Mouse (Mus musculus) cerebellum, adult 2 months (tissue): ENCODE results near the gene Cfi. TPM values are rescaled to one million over a fixed set of nuclear protein-coding genes. Genes with fewer than 3 reads are reported as not detected.

Experiments
- DNase-seq, 2 experiments: peaks; one replicate each; pipeline ENCODE4 v3.0.0; 2021
- H3K27ac ChIP-seq: fragments of 200-500 bp; 2 replicates; pipeline ENCODE4 v1.5.1; 2012; ENCODE audit warnings: low read length, control low read depth, inconsistent platforms; ENCODE audit not compliant: insufficient read depth
- H3K27me3 ChIP-seq: fragments of 200-500 bp; 2 replicates; pipeline ENCODE4 v1.6.1; 2012; ENCODE audit warnings: inconsistent platforms, mild to moderate bottlenecking, low read length, moderate library complexity; ENCODE audit not compliant: control insufficient read depth, insufficient read depth
- H3K4me1 ChIP-seq: fragments of 200-500 bp; 2 replicates; pipeline ENCODE4 v1.6.1; 2011; ENCODE audit warnings: low read length; ENCODE audit not compliant: control insufficient read depth, insufficient read depth
- H3K4me3 ChIP-seq: fragments of 200-500 bp; replicated peaks from 2 replicates; pipeline ENCODE3; 2011; ENCODE audit warnings: mild to moderate bottlenecking, low read depth, low read length, control low read depth; ENCODE audit not compliant: insufficient read depth
- CTCF ChIP-seq: fragments of 200-500 bp; IDR thresholded peaks from 2 replicates; pipeline ENCODE4 v1.5.1; 2011; ENCODE audit warnings: low read depth, mild to moderate bottlenecking, control low read depth, low read length, moderate library complexity, borderline replicate concordance; ENCODE audit not compliant: insufficient read depth
- POLR2A ChIP-seq: fragments of 200-500 bp; IDR thresholded peaks from 2 replicates; pipeline ENCODE4 v1.6.1; 2011; ENCODE audit warnings: low read length, control low read depth, borderline replicate concordance; ENCODE audit not compliant: insufficient read depth
- WGBS: fragments of 180-500 bp; shearing (Covaris S2); methylation state at CpG from one replicate; pipeline ENCODE4 v1.1.7; 2018; 5-methylcytosine and 5-hydroxymethylcytosine counted together
- polyA plus RNA-seq: library from polyadenylated mRNA; depleted of rRNA; stranded (reverse); fragments of >200 nt; gene quantifications from 2 replicates; pipeline ENCODE4 v1.2.3, GENCODE M21; 2012; rRNA removed

Cfi gene
- polyA plus RNA-seq: 0.06 and 0.15 TPM in 2 replicates

DNA sequence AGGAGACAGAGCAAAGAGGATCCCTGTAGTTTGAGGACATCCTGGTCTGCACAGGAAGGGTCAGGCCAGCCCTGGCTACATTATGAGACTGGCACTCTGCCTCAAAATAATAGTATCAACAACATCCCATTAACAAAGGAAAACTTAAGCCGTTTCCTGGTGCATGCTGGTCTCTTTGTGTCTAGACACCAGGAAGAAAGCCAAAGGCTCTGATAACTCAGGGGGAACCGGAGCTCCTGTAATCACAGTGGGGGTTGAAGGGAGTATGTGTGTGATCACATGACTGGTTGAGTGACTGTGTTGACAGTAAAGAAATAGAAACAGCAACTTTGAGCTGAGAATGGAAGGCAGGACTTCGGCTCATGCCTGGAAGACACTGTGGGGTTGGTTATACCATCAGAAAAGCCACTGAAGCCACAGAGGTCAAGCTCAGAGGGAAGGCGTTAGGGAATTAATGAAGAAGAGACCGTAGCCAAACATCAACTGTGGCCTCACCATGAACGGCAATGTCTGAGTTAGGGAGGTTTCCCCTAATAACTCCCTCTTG, at the start of gene Cfi:
Cfi (plus strand) TSS at position 497 of the 547 bp plus-strand sequence.
- no peak for DNase-seq
- Histone ChIP-seq H3K4me3 (no peak within 1 kb of the TSS), H3K27me3 (no peaks in the 10 kb centered on the region), H3K4me1 (no peaks in the 10 kb centered on the region), H3K27ac (no peak within 1 kb of the TSS)
- TF ChIP-seq POLR2A: no peak
- no peak for TF ChIP-seq CTCF
- 38% methylated on average over 6 of the region's 6 CpGs for WGBS

DNA sequence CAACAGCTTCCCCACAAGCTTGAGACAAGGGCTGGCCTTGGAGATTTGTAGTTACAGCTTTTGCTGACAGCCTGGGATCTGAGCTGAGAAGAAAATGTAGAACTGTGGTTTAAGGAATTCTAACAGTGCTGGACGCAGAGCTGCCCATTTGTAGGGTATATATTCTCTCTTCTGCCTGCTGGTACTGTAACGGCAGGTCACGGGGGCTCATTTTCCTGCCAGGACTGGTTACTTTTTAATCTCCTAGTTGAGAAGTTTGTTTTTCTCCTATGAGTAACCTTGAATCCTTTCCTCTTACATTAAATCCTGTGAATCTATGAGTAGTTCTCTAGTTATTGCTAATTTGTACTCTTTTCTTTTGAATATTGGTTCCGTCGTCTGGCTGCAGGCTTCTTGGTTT, 41.9 kb upstream of the Cfi start:
- Histone ChIP-seq H3K4me3 (no peak overlapping the region), H3K4me1 (no peaks in the 10 kb centered on the region), H3K27me3 (no peaks in the 10 kb centered on the region), H3K27ac (no peak overlapping the region)
- DNase-seq: no peak
- 83% methylated on average over 5 of the region's 5 CpGs for WGBS
- TF ChIP-seq CTCF (no peak), POLR2A (no peak)

DNA sequence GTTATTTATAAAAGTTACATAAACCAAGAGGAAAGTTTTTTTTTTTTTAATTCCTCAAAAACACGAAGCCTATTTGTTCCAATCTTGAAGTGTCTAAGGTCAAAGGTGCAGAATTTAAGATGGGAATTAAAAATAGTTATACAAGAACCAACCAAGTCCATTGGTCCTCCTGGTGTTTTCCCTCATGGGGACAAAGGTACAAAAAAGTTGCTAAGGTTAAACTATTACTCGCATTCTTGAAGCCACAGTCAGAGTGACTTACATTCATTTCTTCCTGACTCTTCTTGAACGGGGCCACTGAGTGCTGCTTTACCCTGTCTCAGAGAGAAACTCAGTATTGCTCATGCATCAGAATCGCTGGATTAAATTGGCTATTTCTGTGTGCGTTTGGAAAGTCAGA, 38.3 kb upstream of the Cfi start:
- TF ChIP-seq POLR2A (no peak), CTCF (no peak)
- H3K27ac ChIP-seq: no peak overlapping the region
- DNase-seq: no peak
- no peaks in the 10 kb centered on the region for H3K4me1 ChIP-seq
- 78% methylated on average over 5 of the region's 5 CpGs for WGBS
- no peaks in the 10 kb centered on the region for H3K27me3 ChIP-seq
- H3K4me3 ChIP-seq: no peak overlapping the region

DNA sequence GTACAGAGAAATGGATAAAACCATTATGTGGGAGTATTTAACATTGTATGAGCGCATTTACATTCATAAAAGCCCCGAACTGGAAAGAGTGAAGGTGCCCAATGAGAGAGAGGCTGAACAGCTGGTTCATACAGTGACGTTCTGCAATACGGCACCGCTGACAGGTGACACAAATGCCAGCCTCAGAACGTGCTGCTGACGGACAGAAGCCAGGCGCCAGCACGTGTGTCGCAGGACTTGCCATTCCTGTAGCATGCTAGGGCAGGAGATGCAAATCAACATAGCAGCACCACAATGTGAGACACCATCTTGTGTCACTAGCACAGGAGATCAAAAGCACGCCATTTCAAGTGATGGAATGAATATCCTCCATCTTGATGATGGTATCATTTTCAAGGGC, 37.1 kb upstream of the Cfi start:
- Histone ChIP-seq H3K27ac (no peak overlapping the region), H3K4me1 (no peaks in the 10 kb centered on the region), H3K27me3 (no peaks in the 10 kb centered on the region), H3K4me3 (no peak overlapping the region)
- TF ChIP-seq CTCF (no peak), POLR2A (no peak)
- WGBS: 80% methylated on average over 11 of the region's 11 CpGs
- no peak for DNase-seq

DNA sequence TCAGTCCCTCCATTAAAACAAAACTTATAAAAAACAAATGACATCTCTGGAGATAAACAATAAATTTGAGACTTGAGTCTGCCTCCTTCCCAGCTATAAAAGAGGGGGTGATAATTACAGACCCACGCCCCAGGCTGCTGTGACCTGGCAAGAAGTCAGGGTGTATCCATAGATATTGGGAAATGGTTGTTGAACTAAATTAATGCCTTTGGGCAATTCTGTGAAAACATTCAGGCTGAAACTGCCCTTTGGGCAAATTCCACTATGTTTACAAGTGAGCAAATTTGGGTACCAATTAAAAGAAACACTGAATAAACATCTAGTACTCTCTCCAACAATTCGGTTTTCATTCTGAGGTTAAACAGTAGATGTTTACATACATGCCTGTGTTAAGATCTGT, 36.7 kb upstream of the Cfi start:
- H3K27me3 ChIP-seq: no peaks in the 10 kb centered on the region
- no peak for TF ChIP-seq POLR2A
- TF ChIP-seq CTCF: no peak
- WGBS: 87% methylated on average over 2 of the region's 2 CpGs
- H3K4me1 ChIP-seq: no peaks in the 10 kb centered on the region
- no peak for DNase-seq
- H3K27ac ChIP-seq: no peak overlapping the region
- H3K4me3 ChIP-seq: no peak overlapping the region

DNA sequence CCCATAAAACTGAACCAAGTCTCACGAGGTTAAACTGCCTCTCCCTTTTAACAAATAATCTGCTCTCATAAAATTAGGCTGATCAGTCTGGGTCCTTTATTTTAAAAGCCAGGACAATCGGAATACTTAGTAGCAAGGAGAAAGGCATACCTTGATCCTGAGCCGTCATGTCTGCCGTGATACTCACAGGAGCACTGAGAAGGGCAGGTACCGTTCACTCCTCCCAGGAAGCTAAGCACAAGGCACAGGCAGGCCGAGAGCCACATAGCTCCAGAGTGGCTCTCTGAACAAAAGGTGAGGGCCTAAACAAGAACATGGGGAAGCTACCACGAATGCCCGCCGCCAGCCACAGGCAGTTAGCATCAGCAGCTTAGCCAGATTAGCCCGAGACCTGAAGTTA, 31.9 kb upstream of the Cfi start, which contains the start of gene Lrit3:
Lrit3 (minus strand) TSS at position 266 of the 400 bp plus-strand sequence.
- 84% methylated on average over 10 of the region's 10 CpGs for whole genome bisulfite sequencing
- H3K27me3 ChIP-seq: no peaks in the 10 kb centered on the region
- H3K4me1 ChIP-seq: no peaks in the 10 kb centered on the region
- no peak for TF ChIP-seq CTCF
- no peak for TF ChIP-seq POLR2A
- no peak for DNase-seq
- no peak within 1 kb of the TSS for H3K27ac ChIP-seq
- H3K4me3 ChIP-seq: no peak within 1 kb of the TSS

DNA sequence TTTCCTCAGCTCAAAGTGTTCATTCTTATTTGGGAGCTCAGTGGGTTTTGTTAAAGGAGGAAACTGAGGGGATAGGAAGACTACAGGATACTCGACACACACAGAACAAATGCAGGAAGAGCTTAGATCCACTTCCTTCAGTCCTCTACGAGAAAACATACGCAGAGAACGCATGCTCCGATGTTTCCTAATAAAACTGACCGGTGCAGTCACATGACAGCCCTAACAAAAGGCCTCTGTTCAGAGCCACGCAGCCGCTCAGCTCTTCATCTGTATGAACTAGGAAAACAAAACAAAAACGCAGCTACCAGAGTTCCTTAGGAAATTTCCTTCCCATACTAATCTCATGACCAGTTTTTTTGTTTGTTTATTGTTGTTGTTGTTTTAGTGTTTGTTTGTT, 14.8 kb upstream of the Cfi start:
- TF ChIP-seq CTCF: no peak
- TF ChIP-seq POLR2A: no peak
- 76% methylated on average over 9 of the region's 9 CpGs for WGBS
- Histone ChIP-seq H3K27ac (no peak overlapping the region; the same call in 1 of the 2 replicates), H3K27me3 (no peaks in the 10 kb centered on the region), H3K4me1 (no peaks in the 10 kb centered on the region), H3K4me3 (no peak overlapping the region)
- no peak for DNase-seq

DNA sequence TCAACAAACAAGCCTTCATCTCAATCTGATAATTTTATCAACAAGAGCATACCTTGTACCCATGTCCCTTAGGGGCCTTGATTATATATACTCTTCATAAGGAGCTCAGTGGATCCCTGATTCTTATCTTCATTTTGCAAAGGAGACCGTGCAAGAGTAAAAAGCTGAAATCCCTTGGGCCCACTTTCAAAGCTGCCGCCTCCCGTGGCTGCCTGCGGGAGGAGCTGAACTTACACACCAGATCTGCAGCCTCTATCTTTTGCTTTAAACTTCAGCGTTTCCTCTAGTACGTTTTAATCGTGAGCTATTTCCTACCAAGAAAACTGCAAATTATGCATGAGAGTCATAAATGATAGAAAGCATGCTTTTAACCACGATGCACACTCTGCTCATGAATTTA, 13.9 kb upstream of the Cfi start:
- H3K27me3 ChIP-seq: no peaks in the 10 kb centered on the region

More for the DNA sequence above, 13.9 kb upstream of the Cfi start:
- DNase-seq: no peak
- Histone ChIP-seq H3K4me3 (no peak overlapping the region), H3K4me1 (no peaks in the 10 kb centered on the region), H3K27ac (no peak overlapping the region)
- no peak for TF ChIP-seq POLR2A
- TF ChIP-seq CTCF: no peak
- WGBS: 69% methylated on average over 8 of the region's 8 CpGs
